ENCODE assay signal across 20 mouse cellular contexts in genomic region chr2:58289331-58289730, GRCm38 (mm10).
A peak's percentile ranks its signal among the peaks of the same experiment; 100 is the strongest.
DNase-seq lines count a peak whose midpoint lies in the region; ATAC-seq and TF ChIP-seq lines count a peak whose summit lies in the region.
"Had no signal": no experiment of that assay in that cellular context is flagged by ENCODE, and none has a peak within 500 bp of the region (broad histone marks: within the 10 kb centered on the region; RNA-seq: fewer than 3 reads in every experiment).

No protein-coding gene starts in this region.

- 0 out of 2 replicates have a peak, but pooled peaks have one; percentile 16 for ATAC-seq in forebrain, embryonic 13.5 days
- ATAC-seq in forebrain, embryonic 15.5 days (replicated peaks), result no peak
- ATAC-seq in intestine, embryonic 14.5 days (replicated peaks; ENCODE audit: low FRiP score, low TSS enrichment, low read depth), result no peak
- no peak for ATAC-seq in intestine, postnatal 0 days
- 0 out of 2 replicates have a peak, but pooled peaks have one; percentile 6 for ATAC-seq in midbrain, embryonic 15.5 days (replicated peaks)
- ATAC-seq: liver, postnatal 0 days had no signal

- H3K36me3 ChIP-seq in forebrain, embryonic 13.5 days (ENCODE audit: poor library complexity, severe bottlenecking), result no peaks in the 10 kb centered on the region
- no peaks in the 10 kb centered on the region for H3K36me3 ChIP-seq in forebrain, embryonic 15.5 days
- no peaks in the 10 kb centered on the region for H3K36me3 ChIP-seq in intestine, embryonic 14.5 days (ENCODE audit: control insufficient read depth, insufficient read depth, low read length)
- peaks cover 8% of the 10 kb centered on the region; the same call in 1 of the 2 replicates for H3K36me3 ChIP-seq in intestine, postnatal 0 days (ENCODE audit: control insufficient read depth, insufficient read depth)
- no peaks in the 10 kb centered on the region for H3K36me3 ChIP-seq in midbrain, embryonic 15.5 days (replicated peaks)
- H3K36me3 ChIP-seq in midbrain, embryonic 10.5 days, result no peaks in the 10 kb centered on the region
- H3K36me3 ChIP-seq: limb, embryonic 10.5 days had no signal

- WGBS in forebrain, embryonic 13.5 days, result 64% methylated on average over 6 of the region's 6 CpGs
- WGBS in forebrain, embryonic 15.5 days, result 63% methylated on average over 6 of the region's 6 CpGs
- 39% methylated on average over 6 of the region's 6 CpGs for WGBS in intestine, embryonic 14.5 days
- 32% methylated on average over 6 of the region's 6 CpGs for WGBS in intestine, postnatal 0 days
- WGBS in midbrain, embryonic 15.5 days, result 61% methylated on average over 6 of the region's 6 CpGs
- WGBS in midbrain, embryonic 10.5 days, result 69% methylated on average over 6 of the region's 6 CpGs

- H3K4me2 ChIP-seq in forebrain, embryonic 13.5 days, result no peak overlapping the region
- H3K4me2 ChIP-seq in forebrain, embryonic 15.5 days (replicated peaks), result no peak overlapping the region
- H3K4me2 ChIP-seq in intestine, embryonic 14.5 days (ENCODE audit: low read length), result peak overlapping the region; percentile 38; the same call in 1 of the 2 replicates
- no peak overlapping the region for H3K4me2 ChIP-seq in intestine, postnatal 0 days (replicated peaks; ENCODE audit: low read depth)
- no peak overlapping the region for H3K4me2 ChIP-seq in midbrain, embryonic 15.5 days
- H3K4me2 ChIP-seq: heart, embryonic 11.5 days had no signal

- no peak overlapping the region for H3K9ac ChIP-seq in forebrain, embryonic 13.5 days
- no peak overlapping the region for H3K9ac ChIP-seq in forebrain, embryonic 15.5 days (replicated peaks)
- H3K9ac ChIP-seq in intestine, embryonic 14.5 days (ENCODE audit: low read length), result no peak overlapping the region
- H3K9ac ChIP-seq in intestine, postnatal 0 days (ENCODE audit: low read depth, low read length), result no peak overlapping the region
- no peak overlapping the region for H3K9ac ChIP-seq in midbrain, embryonic 15.5 days
- H3K9ac ChIP-seq: liver, postnatal 0 days had no signal

- no peak overlapping the region for H3K4me3 ChIP-seq in forebrain, embryonic 13.5 days
- H3K4me3 ChIP-seq in forebrain, embryonic 15.5 days, result no peak overlapping the region
- H3K4me3 ChIP-seq in intestine, embryonic 14.5 days (ENCODE audit: low read depth, low read length), result no peak overlapping the region
- no peak overlapping the region for H3K4me3 ChIP-seq in intestine, postnatal 0 days (ENCODE audit: low read depth, low read length)
- no peak overlapping the region for H3K4me3 ChIP-seq in midbrain, embryonic 15.5 days
- H3K4me3 ChIP-seq in midbrain, embryonic 10.5 days, result no peak overlapping the region
- H3K4me3 ChIP-seq: limb, embryonic 10.5 days; megakaryocyte, embryonic 14.5 days; myocyte had no signal

- H3K27me3 ChIP-seq in forebrain, embryonic 13.5 days, result no peaks in the 10 kb centered on the region
- no peaks in the 10 kb centered on the region for H3K27me3 ChIP-seq in forebrain, embryonic 15.5 days
- H3K27me3 ChIP-seq in intestine, embryonic 14.5 days (replicated peaks; ENCODE audit: control insufficient read depth, insufficient read depth, low read length), result no peaks in the 10 kb centered on the region
- no peaks in the 10 kb centered on the region for H3K27me3 ChIP-seq in intestine, postnatal 0 days (replicated peaks; ENCODE audit: control insufficient read depth, insufficient read depth, low read length)
- H3K27me3 ChIP-seq in midbrain, embryonic 15.5 days (replicated peaks), result no peaks in the 10 kb centered on the region
- H3K27me3 ChIP-seq in midbrain, embryonic 10.5 days (ENCODE audit: low read depth, poor library complexity, severe bottlenecking), result no peaks in the 10 kb centered on the region; the same call in 1 of the 2 replicates
- H3K27me3 ChIP-seq: CH12.LX; megakaryocyte, embryonic 14.5 days had no signal

- TF ChIP-seq CTCF in intestine, postnatal 0 days (IDR thresholded peaks at IDR 0.05; ENCODE audit: low read depth), result no peak

- DNase-seq in intestine, embryonic 14.5 days (ENCODE audit: low spot score), result no peak
- no peak for DNase-seq in midbrain, embryonic 10.5 days (ENCODE audit: low spot score)
- peak; percentile 51 for DNase-seq in layer of hippocampus, adult 9-11 months
- DNase-seq in lung, postnatal 10 days, result no peak
- DNase-seq: cerebellum, adult 11 months; cerebellum, postnatal 10 days; heart, postnatal 36 days; kidney, adult 9 months; kidney, postnatal 25 days; liver, postnatal 0 days; lung, postnatal 14 days had no signal

- H3K27ac ChIP-seq in forebrain, embryonic 13.5 days, result no peak overlapping the region
- H3K27ac ChIP-seq in forebrain, embryonic 15.5 days (replicated peaks), result no peak overlapping the region
- H3K27ac ChIP-seq in intestine, embryonic 14.5 days (ENCODE audit: low read depth), result peak overlapping the region; percentile 69
- no peak overlapping the region for H3K27ac ChIP-seq in intestine, postnatal 0 days (ENCODE audit: low read depth, low read length)
- no peak overlapping the region for H3K27ac ChIP-seq in midbrain, embryonic 15.5 days
- no peak overlapping the region for H3K27ac ChIP-seq in midbrain, embryonic 10.5 days (replicated peaks)
- H3K27ac ChIP-seq: limb, embryonic 10.5 days had no signal

- H3K9me3 ChIP-seq in forebrain, embryonic 13.5 days (replicated peaks), result no peaks in the 10 kb centered on the region
- no peaks in the 10 kb centered on the region for H3K9me3 ChIP-seq in forebrain, embryonic 15.5 days
- H3K9me3 ChIP-seq in intestine, embryonic 14.5 days (ENCODE audit: control insufficient read depth, low read length), result no peaks in the 10 kb centered on the region
- H3K9me3 ChIP-seq in intestine, postnatal 0 days (ENCODE audit: control insufficient read depth), result no peaks in the 10 kb centered on the region
- H3K9me3 ChIP-seq in midbrain, embryonic 15.5 days, result no peaks in the 10 kb centered on the region
- H3K9me3 ChIP-seq in midbrain, embryonic 10.5 days (replicated peaks), result no peaks in the 10 kb centered on the region
- H3K9me3 ChIP-seq: limb, embryonic 10.5 days; megakaryocyte, embryonic 14.5 days had no signal

- H3K4me1 ChIP-seq in forebrain, embryonic 13.5 days, result peaks cover 11% of the 10 kb centered on the region
- H3K4me1 ChIP-seq in forebrain, embryonic 15.5 days, result peaks cover 6% of the 10 kb centered on the region; the same call in 1 of the 2 replicates
- peaks cover 13% of the 10 kb centered on the region for H3K4me1 ChIP-seq in intestine, embryonic 14.5 days (replicated peaks; ENCODE audit: control insufficient read depth, insufficient read depth, low read length)
- no peaks in the 10 kb centered on the region for H3K4me1 ChIP-seq in intestine, postnatal 0 days (replicated peaks; ENCODE audit: control insufficient read depth, insufficient read depth, low read length)
- H3K4me1 ChIP-seq in midbrain, embryonic 15.5 days, result peaks cover 6% of the 10 kb centered on the region; the same call in 1 of the 2 replicates
- H3K4me1 ChIP-seq in midbrain, embryonic 10.5 days, result peaks cover 12% of the 10 kb centered on the region
- H3K4me1 ChIP-seq: limb, embryonic 10.5 days had no signal

Comparison
In these comparisons a context has a peak if more than half of its experiments do, and no peak if none do; other contexts are left out.
1. ATAC-seq: peak in forebrain, embryonic 13.5 days (single experiment) and midbrain, embryonic 15.5 days (single experiment); none in forebrain, embryonic 15.5 days (single experiment), intestine, embryonic 14.5 days (single experiment) and intestine, postnatal 0 days (single experiment).